Mouse (Mus musculus) bone marrow macrophage, adult 2 months (primary cell): ENCODE data around the gene Fam163a. TPM values are rescaled to one million over a fixed set of nuclear protein-coding genes. Genes with fewer than 3 reads are reported as not detected.

Experiments used
- H3K27ac ChIP-seq: 2 replicates; pipeline ENCODE4 v1.5.1; 2012; ENCODE audit warnings: low read depth, low read length; ENCODE audit not compliant: insufficient read depth
- H3K4me1 ChIP-seq: 2 replicates; pipeline ENCODE4 v1.6.1; 2012; ENCODE audit warnings: low read length; ENCODE audit not compliant: control insufficient read depth, insufficient read depth
- H3K4me3 ChIP-seq: 2 replicates; pipeline ENCODE4 v1.5.1; 2012; ENCODE audit warnings: mild to moderate bottlenecking, low read length, moderate library complexity; ENCODE audit not compliant: insufficient read depth
- CTCF ChIP-seq: IDR thresholded peaks from 2 replicates; pipeline ENCODE4 v1.5.1; 2012; ENCODE audit warnings: low read depth, mild to moderate bottlenecking, low read length, moderate library complexity
- POLR2A ChIP-seq: IDR thresholded peaks from 2 replicates; pipeline ENCODE4 v1.6.1; 2012; ENCODE audit warnings: mild to moderate bottlenecking, low read depth, low read length, borderline replicate concordance
- polyA plus RNA-seq: library from polyadenylated mRNA; stranded (reverse); fragments of >200 nt; gene quantifications from 2 replicates; pipeline ENCODE4 v1.2.4, GENCODE M21; 2012; ENCODE audit not compliant: missing spikeins, insufficient read depth, insufficient read length

Fam163a gene
- polyA plus RNA-seq, 1 experiment: not detected

DNA sequence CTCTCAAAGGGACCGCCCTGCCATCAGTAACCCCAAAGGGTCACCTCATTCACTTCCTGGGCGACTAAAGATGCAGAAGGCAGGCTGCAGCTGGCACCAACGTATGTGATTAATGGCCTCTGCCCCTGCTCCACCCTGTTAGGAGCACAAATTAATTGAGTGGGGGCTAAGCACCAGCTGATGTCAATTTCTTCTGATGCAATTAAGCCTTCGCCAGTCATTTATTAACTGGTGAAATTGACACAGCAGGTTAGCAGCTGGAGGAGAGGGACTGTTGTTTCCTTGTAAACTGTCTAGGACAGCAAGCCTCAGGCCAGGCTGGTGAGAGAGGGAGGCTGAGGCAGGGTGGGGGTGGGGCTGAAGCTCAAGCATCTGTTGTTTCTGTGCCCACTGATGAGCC lies 114.8 kb downstream of the Fam163a start:
- no peak for TF ChIP-seq POLR2A
- no peak for TF ChIP-seq CTCF
- H3K27ac ChIP-seq: no peak overlapping the region
- no peak overlapping the region for H3K4me3 ChIP-seq
- H3K4me1 ChIP-seq: no peaks in the 10 kb centered on the region

DNA sequence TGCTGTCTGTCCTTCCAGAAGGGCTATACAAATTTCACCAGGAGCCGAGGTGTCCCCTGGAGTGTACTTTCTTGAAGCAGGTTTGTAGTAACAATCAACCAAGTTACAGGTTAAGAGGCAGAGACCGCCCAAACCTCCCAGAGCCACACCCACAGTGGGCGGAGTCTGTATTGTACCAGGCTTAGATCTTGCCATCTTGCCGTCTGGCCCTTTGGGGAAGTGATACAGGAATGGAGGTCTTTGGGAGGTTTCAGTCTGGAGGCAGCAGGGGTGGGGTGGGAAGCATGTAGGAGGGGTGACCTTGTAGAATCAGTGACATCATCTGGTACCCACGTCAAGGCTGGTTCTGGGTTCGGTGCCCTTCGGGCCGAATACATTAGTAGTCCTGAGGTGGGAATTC lies 115.3 kb downstream of the Fam163a start:
- Histone ChIP-seq H3K27ac (no peak overlapping the region), H3K4me1 (no peaks in the 10 kb centered on the region), H3K4me3 (no peak overlapping the region)
- TF ChIP-seq POLR2A (no peak), CTCF (no peak)

DNA sequence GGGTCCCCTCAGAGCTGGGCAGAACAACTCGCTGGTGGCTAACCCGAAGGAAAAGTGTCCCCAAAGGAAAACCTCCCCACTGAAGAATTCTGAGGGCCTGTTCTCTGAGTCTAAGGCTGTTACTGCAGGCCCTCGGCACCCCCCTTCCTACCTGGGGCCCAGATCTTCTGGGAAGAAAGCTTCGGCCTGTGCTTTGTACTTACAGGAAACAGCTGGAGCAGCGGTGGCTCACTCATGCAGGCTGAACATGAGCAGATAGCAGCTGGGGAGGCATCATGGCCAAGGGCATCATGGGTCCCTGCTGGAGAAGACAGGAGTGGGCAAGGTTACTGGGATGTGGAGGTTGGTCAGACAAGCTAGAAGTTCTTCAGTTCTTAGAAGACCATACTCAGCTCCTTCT lies 117.2 kb downstream of the Fam163a start:
- Histone ChIP-seq H3K4me1 (no peaks in the 10 kb centered on the region), H3K27ac (no peak overlapping the region), H3K4me3 (no peak overlapping the region)
- TF ChIP-seq POLR2A (no peak), CTCF (no peak)

DNA sequence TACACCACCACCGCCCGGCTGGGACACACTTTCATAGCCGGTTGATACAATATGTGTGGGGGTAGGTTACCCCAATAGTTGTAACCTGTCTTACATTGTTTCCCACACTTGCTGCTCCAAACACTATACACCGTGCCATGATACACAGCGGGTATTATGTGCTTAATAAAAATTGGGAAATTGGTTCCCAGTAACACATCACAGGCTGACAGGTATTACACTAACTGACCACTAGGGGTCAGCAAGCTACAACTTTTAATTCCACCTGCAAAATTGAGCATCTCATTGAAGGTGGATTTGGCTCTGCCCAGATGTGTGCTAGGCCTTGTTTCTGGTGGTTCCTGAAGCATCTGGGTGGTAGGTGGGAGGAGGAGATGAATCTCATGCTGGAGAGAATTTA lies 119.1 kb downstream of the Fam163a start:
- H3K4me1 ChIP-seq: no peaks in the 10 kb centered on the region
- no peak overlapping the region for H3K4me3 ChIP-seq
- no peak for TF ChIP-seq POLR2A
- no peak for TF ChIP-seq CTCF
- H3K27ac ChIP-seq: no peak overlapping the region

DNA sequence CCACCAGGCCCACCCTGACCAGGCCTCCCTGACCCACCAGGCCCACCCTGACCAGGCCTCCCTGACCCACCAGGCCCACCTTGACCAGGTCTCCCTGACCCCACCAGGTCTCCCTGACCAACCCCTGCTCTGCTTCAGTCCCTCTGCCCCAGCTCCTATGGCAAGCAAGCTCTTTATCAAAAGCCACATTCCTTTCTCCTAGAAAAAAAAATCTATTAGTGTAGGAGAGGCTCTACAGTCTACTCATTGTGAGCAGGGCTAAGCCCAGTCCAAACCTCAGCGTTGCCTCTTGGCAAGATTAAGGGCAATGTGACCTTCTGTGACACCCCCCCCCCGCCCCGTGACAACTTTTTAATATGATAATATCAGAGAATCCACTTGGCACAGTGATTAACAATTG lies 120.2 kb downstream of the Fam163a start:
- no peaks in the 10 kb centered on the region for H3K4me1 ChIP-seq

DNA sequence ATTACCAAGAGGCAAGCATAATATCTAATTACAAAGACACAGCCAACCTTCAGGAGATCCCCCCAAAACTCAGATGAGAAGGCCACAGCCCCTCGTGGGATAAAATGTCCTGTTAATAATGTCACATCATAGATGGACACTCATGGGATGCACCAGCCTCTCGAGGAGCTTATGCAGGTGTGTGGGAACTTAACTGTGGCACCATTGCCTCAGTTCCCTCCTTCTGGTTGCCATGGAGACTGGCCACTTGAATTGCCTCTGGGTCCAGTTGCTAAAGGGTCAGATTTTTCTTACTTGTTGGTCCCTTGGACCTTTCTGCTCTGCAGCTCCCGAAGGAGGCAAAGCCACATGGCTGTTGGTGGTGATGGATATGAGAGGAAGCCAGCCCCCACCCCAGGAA lies 127.2 kb downstream of the Fam163a start:
- Histone ChIP-seq H3K4me1 (peaks cover 2% of the 10 kb centered on the region; the same call in 1 of the 2 replicates), H3K27ac (no peak overlapping the region), H3K4me3 (no peak overlapping the region)
- TF ChIP-seq POLR2A (no peak), CTCF (no peak)

More for the DNA sequence above, 120.2 kb downstream of the Fam163a start:
- H3K4me3 ChIP-seq: no peak overlapping the region
- no peak overlapping the region for H3K27ac ChIP-seq
- TF ChIP-seq POLR2A (no peak), CTCF (no peak)

DNA sequence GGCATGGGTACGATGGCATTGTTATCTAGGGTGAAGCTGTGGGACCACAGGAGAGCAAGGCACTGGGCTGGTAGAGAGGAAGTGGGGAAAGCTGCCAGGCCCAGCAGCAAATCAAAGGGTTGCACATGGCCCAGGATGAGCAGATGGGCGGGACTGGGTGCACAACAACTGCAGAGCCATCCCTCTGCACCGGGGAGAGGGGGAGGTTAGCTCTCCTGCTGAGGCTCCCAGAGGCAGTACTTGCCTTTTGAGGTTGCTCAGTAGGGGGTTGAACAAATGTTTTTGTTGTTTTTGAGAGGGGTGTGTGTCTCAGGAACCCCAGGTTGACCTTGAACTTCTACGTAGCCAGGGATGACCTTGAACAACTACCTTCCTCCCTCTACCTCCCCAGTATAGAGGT lies 128.4 kb downstream of the Fam163a start:
- no peak overlapping the region for H3K27ac ChIP-seq
- H3K4me1 ChIP-seq: peaks cover 5% of the 10 kb centered on the region; the same call in 1 of the 2 replicates
- H3K4me3 ChIP-seq: no peak overlapping the region
- TF ChIP-seq CTCF (no peak), POLR2A (no peak)

DNA sequence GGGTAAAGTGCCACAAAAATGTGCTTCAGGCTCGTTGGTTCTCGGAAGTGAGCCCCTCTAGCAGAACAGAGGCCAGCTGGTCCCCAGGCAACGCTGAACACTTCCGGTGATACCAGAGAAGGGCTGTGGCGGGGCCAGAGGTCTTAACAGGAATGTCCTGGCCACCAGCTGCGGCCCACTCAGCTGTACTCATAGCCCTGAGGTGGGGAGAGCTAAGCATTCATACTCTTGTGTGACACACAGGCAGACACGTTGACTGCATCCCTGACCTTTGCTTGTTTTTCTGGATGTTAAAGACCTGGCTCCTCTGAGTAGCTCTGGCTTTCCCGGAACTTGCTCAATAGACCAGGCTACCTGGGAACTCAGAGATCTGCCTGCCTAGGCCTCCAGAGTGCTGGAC lies 130.3 kb downstream of the Fam163a start:
- no peak for TF ChIP-seq POLR2A
- no peak for TF ChIP-seq CTCF
- Histone ChIP-seq H3K27ac (no peak overlapping the region), H3K4me3 (no peak overlapping the region), H3K4me1 (peaks cover 5% of the 10 kb centered on the region; the same call in 1 of the 2 replicates)

DNA sequence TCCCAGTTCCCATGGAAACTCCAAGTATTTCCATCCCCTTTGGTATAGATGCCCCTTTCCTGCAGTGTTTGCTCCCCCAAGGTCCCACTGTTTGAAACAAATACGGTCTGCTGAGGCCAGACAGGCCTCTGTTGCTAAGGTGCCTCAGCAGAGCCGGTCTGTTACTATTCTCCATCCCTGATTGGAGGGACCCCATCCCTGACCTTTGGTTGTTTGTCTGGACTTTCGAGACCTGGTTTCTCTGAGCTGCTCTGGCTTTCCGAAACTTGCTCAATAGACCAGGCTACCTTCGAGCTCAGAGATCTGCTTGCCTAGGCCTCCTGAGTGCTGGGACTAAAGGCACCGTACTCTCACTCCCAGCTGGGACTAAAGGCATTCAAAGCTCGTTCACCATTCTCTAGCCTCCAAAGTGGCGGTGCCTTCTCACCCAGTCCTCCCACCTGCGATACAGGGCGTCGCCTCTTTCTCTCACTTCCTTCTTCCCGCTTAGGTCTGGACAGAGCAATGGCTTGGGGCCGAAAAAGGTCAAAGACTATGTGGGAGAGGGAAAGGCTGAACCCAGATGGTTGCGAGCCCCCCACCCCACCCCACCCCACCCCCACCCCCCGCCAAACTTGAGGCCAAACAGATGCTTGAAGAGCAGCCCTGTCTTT lies 131.5 kb downstream of the Fam163a start:
- TF ChIP-seq POLR2A: no peak
- no peak for TF ChIP-seq CTCF
- Histone ChIP-seq H3K27ac (no peak overlapping the region), H3K4me1 (peaks cover 5% of the 10 kb centered on the region; the same call in 1 of the 2 replicates), H3K4me3 (no peak overlapping the region)

DNA sequence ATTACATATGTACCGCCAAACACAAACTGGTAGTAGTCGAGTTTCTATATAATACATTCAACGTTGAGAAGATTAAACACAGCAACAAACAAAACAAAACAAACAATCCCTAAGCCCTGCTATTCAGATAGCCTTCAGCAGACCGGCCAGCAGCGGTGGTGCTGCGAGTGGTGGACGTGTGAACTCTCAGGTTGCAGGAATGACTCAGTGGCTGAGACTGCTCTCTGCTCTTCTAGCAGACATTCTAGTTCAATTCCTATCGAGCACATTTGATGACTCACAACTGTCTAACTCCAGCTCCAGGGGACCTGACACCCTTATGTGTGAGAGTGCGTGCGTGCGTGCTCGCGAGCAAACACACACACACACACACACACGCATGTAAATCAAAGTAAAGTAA lies 134.7 kb downstream of the Fam163a start:
- no peak for TF ChIP-seq CTCF
- TF ChIP-seq POLR2A: no peak
- no peak overlapping the region for H3K4me3 ChIP-seq
- peaks cover 25% of the 10 kb centered on the region for H3K4me1 ChIP-seq
- no peak overlapping the region for H3K27ac ChIP-seq

DNA sequence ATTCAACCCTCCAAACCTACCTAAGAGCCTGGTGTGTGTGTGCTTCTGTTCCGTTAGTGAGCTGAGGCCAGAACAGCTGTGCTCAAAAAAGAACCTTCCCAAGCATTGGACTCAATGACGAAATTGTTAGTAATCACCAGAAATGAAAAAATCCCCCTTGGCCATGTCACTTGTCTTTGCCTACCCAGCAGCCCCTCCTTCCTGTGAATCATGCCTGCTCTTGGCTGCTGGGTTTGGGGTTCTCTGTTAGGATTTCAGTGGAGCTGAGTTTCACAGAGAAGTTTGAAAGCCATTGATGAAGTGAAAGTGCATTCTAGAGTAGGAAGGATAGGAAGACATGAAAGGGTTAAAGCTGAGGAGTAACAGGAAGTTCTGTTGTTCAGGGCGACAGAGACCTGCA lies 138.7 kb downstream of the Fam163a start:
- Histone ChIP-seq H3K27ac (peak overlapping the region; percentile 58), H3K4me1 (peaks cover 25% of the 10 kb centered on the region), H3K4me3 (peak overlapping the region; percentile 29)
- no peak for TF ChIP-seq CTCF
- TF ChIP-seq POLR2A: no peak
